Mouse (Mus musculus): ENCODE measurements around the gene D230025D16Rik.
"Not testable (repeated sequence)": the region's sequence is repeated elsewhere in the genome, so short reads cannot be mapped to it uniquely, and the experiment has no call there.

Gene D230025D16Rik

GRCm38 (mm10) chr8:105268342-105269074 lies 43.6 kb downstream of the D230025D16Rik start:
- no peak for DNase-seq (ENCODE audit: low spot score)

GRCm38 (mm10) chr8:105269075-105269458 lies 44.1 kb downstream of the D230025D16Rik start:
- no peak for DNase-seq (ENCODE audit: low spot score)

- peak; percentile 59 for DNase-seq (ENCODE audit: low spot score)
These were observed 44.6 kb downstream of the D230025D16Rik start, which contains the start of gene Hsf4 for GRCm38 (mm10) chr8:105269461-105269947. Hsf4 (plus strand) TSS chr8:105269801.

- DNase-seq (ENCODE audit: low spot score) = no peak
These were observed 45.4 kb downstream of the D230025D16Rik start for GRCm38 (mm10) chr8:105270101-105270915.

GRCm38 (mm10) chr8:105270916-105271186 lies 45.9 kb downstream of the D230025D16Rik start:
- DNase-seq (ENCODE audit: low spot score) = no peak

- no peak for DNase-seq (ENCODE audit: low spot score)
These were observed 50.4 kb downstream of the D230025D16Rik start for GRCm38 (mm10) chr8:105275387-105275786.

GRCm38 (mm10) chr8:105275840-105276239 lies 50.9 kb downstream of the D230025D16Rik start, which contains the start of gene Nol3:
Nol3 (plus strand) TSS chr8:105276140.
- DNase-seq (ENCODE audit: low spot score) = no peak

GRCm38 (mm10) chr8:105276292-105277120 lies 51.6 kb downstream of the D230025D16Rik start:
- DNase-seq (ENCODE audit: low spot score) = no peak

GRCm38 (mm10) chr8:105278911-105279334 lies 54.0 kb downstream of the D230025D16Rik start:
- peak; percentile 81 for DNase-seq (ENCODE audit: low spot score)

GRCm38 (mm10) chr8:105280567-105280966 lies 55.6 kb downstream of the D230025D16Rik start:
- DNase-seq (ENCODE audit: low spot score) = no peak

GRCm38 (mm10) chr8:105281821-105282220 lies 56.9 kb downstream of the D230025D16Rik start:
- no peak for DNase-seq (ENCODE audit: low spot score)

- no peak for DNase-seq (ENCODE audit: low spot score)
These were observed 57.3 kb downstream of the D230025D16Rik start for GRCm38 (mm10) chr8:105282239-105282638.

GRCm38 (mm10) chr8:105283074-105283473 lies 58.1 kb downstream of the D230025D16Rik start:
- no peak for DNase-seq (ENCODE audit: low spot score)

GRCm38 (mm10) chr8:105285514-105285913 lies 60.6 kb downstream of the D230025D16Rik start:
- no peak for DNase-seq (ENCODE audit: low spot score)

- DNase-seq (ENCODE audit: low spot score) = no peak
These were observed 62.0 kb downstream of the D230025D16Rik start for GRCm38 (mm10) chr8:105286907-105287306.

- DNase-seq (ENCODE audit: low spot score) = no peak
These were observed 63.3 kb downstream of the D230025D16Rik start for GRCm38 (mm10) chr8:105288231-105288630.

GRCm38 (mm10) chr8:105288958-105289732 lies 64.2 kb downstream of the D230025D16Rik start:
- peak; percentile 80 for DNase-seq (ENCODE audit: low spot score)

GRCm38 (mm10) chr8:105289805-105290460 lies 65.0 kb downstream of the D230025D16Rik start, which contains the start of gene 4931428F04Rik:
4931428F04Rik (minus strand) TSS chr8:105289864.
- no peak for DNase-seq (ENCODE audit: low spot score)

GRCm38 (mm10) chr8:105290554-105291314 lies 65.8 kb downstream of the D230025D16Rik start:
- peak; percentile 65 for DNase-seq (ENCODE audit: low spot score)

GRCm38 (mm10) chr8:105291364-105291763 lies 66.4 kb downstream of the D230025D16Rik start:
- DNase-seq (ENCODE audit: low spot score) = not testable (repeated sequence)
